Mouse (Mus musculus): ENCODE results near the gene Tatdn3. TPM values are rescaled to one million over a fixed set of nuclear protein-coding genes. Genes with fewer than 3 reads are reported as not detected.

The Tatdn3 gene
- total RNA-seq (2021): 10 to 100 TPM; 12.4 to 14.5 TPM
- polyA plus RNA-seq (2012; rRNA removed): 2.2 and 5.9 TPM in 2 replicates
- long read RNA-seq, partial matches to known transcripts: 0 of 4 reads
- long read RNA-seq, other reads (novel, unspliced or antisense): 1 of 4 reads

GRCm38 (mm10) chr1:191062781-191063485 is at the start of gene Tatdn3, which contains the start of gene Nsl1:
Gene Tatdn3 (minus strand): TSS chr1:191062932.
Gene Nsl1 (plus strand): TSS chr1:191063012.
- DNase-seq: peak; percentile 93

- no peak for DNase-seq
These were observed 48.4 kb upstream of the Tatdn3 start for GRCm38 (mm10) chr1:191111146-191111545.

GRCm38 (mm10) chr1:191109907-191110306 is 47.2 kb upstream of the Tatdn3 start:
- DNase-seq: no peak

GRCm38 (mm10) chr1:191107306-191107705 is 44.6 kb upstream of the Tatdn3 start:
- DNase-seq: no peak

- no peak for DNase-seq
These were observed 42.5 kb upstream of the Tatdn3 start for GRCm38 (mm10) chr1:191105246-191105645.

GRCm38 (mm10) chr1:191102730-191103370 is 40.1 kb upstream of the Tatdn3 start:
- DNase-seq: no peak

- no peak for DNase-seq
These were observed 37.1 kb upstream of the Tatdn3 start for GRCm38 (mm10) chr1:191099772-191100291.

- no peak for DNase-seq
These were observed 36.4 kb upstream of the Tatdn3 start for GRCm38 (mm10) chr1:191099114-191099513.

- peak; percentile 69 for DNase-seq
These were observed 35.3 kb upstream of the Tatdn3 start, which contains the start of gene Batf3 for GRCm38 (mm10) chr1:191097802-191098747. Gene Batf3 (plus strand): TSS chr1:191097847.

GRCm38 (mm10) chr1:191096871-191097681 is 34.3 kb upstream of the Tatdn3 start:
- no peak for DNase-seq

- no peak for DNase-seq
These were observed 32.3 kb upstream of the Tatdn3 start for GRCm38 (mm10) chr1:191095019-191095418.

GRCm38 (mm10) chr1:191093578-191093977 is 30.8 kb upstream of the Tatdn3 start:
- DNase-seq: no peak

GRCm38 (mm10) chr1:191092050-191092449 is 29.3 kb upstream of the Tatdn3 start:
- peak; percentile 30 for DNase-seq

- DNase-seq: no peak
These were observed 26.6 kb upstream of the Tatdn3 start for GRCm38 (mm10) chr1:191089355-191089754.

- DNase-seq: no peak
These were observed 25.2 kb upstream of the Tatdn3 start for GRCm38 (mm10) chr1:191087955-191088354.

GRCm38 (mm10) chr1:191086960-191087359 is 24.2 kb upstream of the Tatdn3 start:
- no peak for DNase-seq

- DNase-seq: no peak
These were observed 23.7 kb upstream of the Tatdn3 start for GRCm38 (mm10) chr1:191086304-191086878.

GRCm38 (mm10) chr1:191085597-191085996 is 22.9 kb upstream of the Tatdn3 start:
- no peak for DNase-seq

- DNase-seq: peak; percentile 48
These were observed 22.3 kb upstream of the Tatdn3 start for GRCm38 (mm10) chr1:191084951-191085559.

GRCm38 (mm10) chr1:191083230-191083629 is 20.5 kb upstream of the Tatdn3 start:
- DNase-seq: no peak
